Mouse (Mus musculus) splenic B cell, adult 2 months (primary cell): ENCODE measurements around the gene Klk11.

ENCODE experiments used
- DNase-seq: peaks from one replicate; pipeline ENCODE4 v3.0.0-alpha.2; 2011; ENCODE audit warnings: low read depth, low spot score
- H3K27me3 ChIP-seq: 2 replicates; pipeline ENCODE4 v1.6.1; 2012; ENCODE audit warnings: mild to moderate bottlenecking, low read length, moderate library complexity, mixed read lengths; ENCODE audit not compliant: control insufficient read depth, poor library complexity, insufficient read depth, severe bottlenecking
- H3K36me3 ChIP-seq: 2 replicates; pipeline ENCODE4 v1.6.1; 2012; ENCODE audit warnings: mild to moderate bottlenecking, low read length, moderate library complexity, mixed read lengths; ENCODE audit not compliant: control insufficient read depth, poor library complexity, insufficient read depth, severe bottlenecking

The Klk11 gene

DNA sequence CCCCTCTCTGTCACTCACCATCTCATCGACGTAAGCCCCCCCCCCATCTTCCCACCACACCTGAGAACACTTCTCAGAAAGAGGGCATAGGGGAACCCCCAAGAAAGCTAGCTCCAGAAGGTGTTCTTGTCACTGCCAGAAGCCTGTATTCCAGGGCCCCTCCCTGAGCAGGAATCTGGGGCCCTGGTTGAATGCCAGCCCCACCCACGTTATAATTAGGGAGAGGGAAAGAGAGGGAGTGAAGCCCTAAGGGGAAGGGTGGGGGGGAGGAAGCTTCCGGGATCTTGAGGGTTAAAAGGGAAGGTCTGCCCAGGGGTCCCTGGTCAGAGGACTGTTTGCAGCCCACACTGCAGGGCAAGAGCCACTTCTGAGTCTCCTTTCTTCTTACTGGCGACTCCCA lies 6.3 kb downstream of the Klk11 start, which contains the start of gene Klk10:
Klk10 (plus strand) TSS at position 290 of the 400 bp plus-strand sequence.
- H3K27me3 ChIP-seq = no peaks in the 10 kb centered on the region
- no peaks in the 10 kb centered on the region for H3K36me3 ChIP-seq
- DNase-seq = no peak

DNA sequence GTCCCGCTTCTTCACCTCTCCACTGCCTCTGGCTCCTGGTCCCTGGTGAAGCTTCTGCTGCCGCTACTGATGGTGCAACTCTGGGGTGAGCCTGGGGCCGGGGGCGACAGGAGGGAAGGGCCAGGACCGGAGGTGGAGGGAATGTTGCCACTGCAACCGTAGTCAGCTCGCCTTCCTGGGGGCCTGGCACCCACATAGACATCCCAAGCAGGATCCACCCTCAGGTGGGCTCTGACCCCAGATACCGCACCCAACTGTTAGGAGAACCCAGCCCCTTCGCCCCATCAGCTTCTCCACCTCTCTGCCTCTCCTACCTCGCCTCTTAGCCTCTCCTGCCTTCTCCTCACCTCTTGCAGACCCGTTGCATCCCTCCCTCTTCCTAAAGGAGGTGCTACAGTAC lies 7.1 kb downstream of the Klk11 start:
- Histone ChIP-seq H3K36me3 (no peaks in the 10 kb centered on the region), H3K27me3 (no peaks in the 10 kb centered on the region)
- DNase-seq = no peak

DNA sequence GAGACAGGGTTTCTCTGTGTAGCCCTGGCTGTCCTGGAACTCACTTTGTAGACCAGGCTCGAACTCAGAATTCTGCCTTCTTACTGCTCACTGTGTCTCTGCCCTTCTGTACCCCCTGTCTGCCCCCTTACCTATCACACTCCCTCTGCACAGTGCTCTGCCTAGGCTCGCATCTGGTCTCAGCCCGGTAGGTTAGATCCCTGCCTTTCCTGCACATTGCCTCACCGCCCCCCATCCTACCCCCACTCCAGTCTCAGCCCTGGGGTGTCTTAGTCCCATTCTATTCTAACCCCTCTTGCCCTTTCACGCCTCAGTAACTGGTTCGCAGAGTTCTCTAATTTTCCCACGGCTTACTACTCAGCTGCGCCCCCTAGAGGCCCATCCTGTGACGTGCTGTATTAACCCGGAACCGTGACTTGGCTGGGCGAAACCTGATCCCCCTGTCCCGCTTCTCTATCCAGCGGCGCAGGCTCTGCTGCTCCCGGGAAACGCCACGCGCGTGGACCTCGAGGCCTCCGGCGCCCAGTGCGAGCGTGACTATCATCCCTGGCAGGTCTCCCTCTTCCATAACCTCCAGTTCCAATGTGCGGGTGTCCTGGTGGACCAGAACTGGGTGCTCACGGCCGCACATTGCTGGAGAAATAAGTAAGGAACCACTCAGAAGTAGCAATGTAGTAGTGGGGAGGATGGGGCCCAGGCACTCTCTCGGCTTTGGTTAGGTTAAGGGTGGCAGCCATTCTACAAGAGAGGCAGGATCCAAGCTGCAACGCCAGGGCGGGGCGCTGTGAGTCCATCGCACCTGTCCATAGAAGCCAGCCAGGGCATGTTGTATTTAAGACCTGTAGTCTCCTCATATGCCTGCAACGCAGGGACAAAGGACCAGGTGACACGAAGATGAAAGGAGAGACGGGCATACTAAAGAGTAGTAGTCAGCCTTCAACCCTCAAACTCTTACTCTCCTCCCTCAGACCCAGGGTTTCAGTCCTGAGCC lies 8.2 kb downstream of the Klk11 start:
- peak; percentile 48 for DNase-seq
- no peaks in the 10 kb centered on the region for H3K27me3 ChIP-seq
- H3K36me3 ChIP-seq = no peaks in the 10 kb centered on the region

DNA sequence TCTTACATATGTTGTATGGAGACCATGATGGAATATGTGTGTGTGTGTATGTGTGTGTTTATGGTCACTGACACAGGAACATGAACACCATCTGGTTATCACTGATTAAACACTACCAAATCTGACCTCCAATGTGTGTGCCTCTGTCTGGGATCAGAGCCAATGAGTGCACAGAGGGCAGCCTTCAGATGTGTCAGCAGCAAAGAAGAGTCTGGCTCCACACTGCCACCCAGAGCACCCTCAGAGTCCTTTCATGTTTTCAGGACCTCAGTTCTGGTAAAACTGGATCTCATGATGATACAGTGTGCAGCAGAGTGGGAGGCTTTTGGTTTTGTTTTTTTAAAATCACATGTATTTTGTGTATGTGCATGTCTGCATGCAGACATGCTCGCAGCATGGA lies 10.9 kb downstream of the Klk11 start:
- H3K36me3 ChIP-seq = no peaks in the 10 kb centered on the region
- no peaks in the 10 kb centered on the region for H3K27me3 ChIP-seq
- DNase-seq = no peak

DNA sequence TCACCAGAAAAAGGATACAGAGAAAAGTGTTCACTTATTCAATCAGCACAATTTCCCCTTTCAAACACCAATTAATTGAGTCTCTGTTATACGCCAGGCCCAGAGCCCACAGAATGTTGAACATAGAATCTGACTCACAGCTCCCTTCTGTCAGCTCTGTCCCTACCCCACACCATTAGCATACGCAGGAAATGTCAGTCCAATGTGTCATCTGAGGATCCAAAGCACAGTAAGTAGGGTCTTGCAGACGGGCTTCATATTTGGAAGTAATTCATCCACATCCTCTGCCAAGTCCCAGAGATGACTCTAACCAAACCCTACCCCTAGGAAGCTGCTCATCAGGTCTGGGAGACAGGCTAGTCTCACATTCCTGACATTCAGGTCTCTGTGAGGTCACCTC lies 13.7 kb downstream of the Klk11 start:
- Histone ChIP-seq H3K27me3 (no peaks in the 10 kb centered on the region), H3K36me3 (no peaks in the 10 kb centered on the region)
- DNase-seq = no peak

DNA sequence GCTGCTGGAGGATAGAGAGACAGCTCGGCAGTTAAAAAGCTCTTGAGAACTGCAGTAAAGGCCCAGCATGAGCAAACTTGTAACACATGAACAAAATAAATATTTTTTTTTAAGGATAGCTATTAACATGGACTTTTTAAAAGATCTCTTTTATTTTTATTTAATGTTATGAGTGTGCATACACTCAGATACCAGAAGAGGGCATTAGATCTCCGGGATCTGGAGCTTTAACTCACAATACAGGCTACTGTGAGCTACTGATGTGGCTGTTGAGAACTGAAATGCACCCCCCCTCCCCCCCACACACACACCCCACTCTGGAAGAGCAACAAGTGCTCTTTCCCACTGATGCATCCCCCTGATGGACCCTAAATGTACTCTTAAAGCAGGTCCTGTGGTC lies 14.9 kb downstream of the Klk11 start:
- DNase-seq = no peak
- Histone ChIP-seq H3K36me3 (no peaks in the 10 kb centered on the region), H3K27me3 (no peaks in the 10 kb centered on the region)

DNA sequence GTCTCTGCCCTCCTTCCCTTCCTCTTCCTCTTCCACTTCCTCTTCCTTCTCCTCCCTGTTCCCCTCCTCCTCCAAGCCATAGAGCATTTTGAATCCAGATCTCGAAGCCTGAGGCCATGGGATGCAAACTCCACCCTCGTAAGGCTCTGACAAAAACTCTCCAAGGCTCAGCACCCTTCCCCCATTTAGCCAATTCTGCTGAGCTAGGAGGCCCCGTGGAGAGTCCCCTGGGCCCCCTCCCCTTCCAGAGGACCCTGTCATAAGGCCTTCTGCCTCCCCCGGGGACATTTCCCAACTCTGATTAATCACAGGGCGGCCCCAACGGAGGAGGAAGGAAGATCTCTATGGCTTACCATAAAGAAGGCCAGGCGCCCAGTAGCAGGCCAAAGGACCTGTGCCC lies 17.2 kb downstream of the Klk11 start, which contains the start of gene Klk9:
Klk9 (plus strand) TSS at position 301 of the 400 bp plus-strand sequence.
- no peak for DNase-seq
- no peaks in the 10 kb centered on the region for H3K36me3 ChIP-seq

DNA sequence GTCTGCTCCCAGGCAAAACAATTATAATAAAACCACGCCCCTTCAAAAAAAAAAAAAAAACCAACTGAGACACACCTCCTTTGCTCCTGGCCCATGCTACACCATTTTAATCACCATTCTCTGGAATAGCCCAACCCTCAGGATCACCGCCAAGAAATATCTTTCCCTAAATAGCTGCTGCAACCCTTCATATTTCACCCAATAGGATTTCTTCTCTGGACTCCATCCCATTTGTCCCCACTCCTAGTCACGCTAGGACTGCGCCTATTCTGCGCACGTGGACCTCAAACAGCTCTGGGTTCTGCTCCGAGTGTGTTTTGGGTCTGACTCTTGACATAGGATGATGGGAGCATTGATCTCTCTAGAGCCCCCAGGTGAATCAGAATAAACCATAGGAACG lies 22.0 kb downstream of the Klk11 start:
- Histone ChIP-seq H3K36me3 (no peaks in the 10 kb centered on the region), H3K27me3 (no peaks in the 10 kb centered on the region)
- DNase-seq = no peak

More for the DNA sequence above, 17.2 kb downstream of the Klk11 start, which contains the start of gene Klk9:
- H3K27me3 ChIP-seq = no peaks in the 10 kb centered on the region

DNA sequence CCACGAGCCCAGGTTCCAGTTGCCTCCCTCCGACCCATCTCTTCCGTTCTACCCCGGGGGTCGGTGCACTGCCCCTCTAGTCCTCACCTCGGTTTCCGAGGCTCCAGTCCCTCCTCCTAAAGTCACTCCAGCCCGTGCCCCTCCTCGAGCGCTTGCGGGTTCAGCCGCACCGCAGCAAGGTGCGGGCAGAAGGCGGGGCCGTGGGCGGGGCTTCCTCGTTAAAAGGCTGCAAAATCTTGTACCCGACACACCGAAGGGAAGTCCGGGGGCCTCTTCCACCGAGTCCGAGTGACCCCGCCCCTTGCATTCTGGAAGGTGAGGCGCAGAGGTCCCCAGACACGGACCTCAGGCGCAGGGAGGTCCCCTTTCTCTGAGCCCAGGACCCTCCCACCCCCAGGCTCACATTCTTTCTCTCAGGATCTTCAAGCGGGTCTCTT lies 22.9 kb downstream of the Klk11 start, which contains the start of gene Klk8:
Klk8 (plus strand) TSS at position 245 of the 437 bp plus-strand sequence.
- DNase-seq = peak; percentile 10
- Histone ChIP-seq H3K27me3 (no peaks in the 10 kb centered on the region), H3K36me3 (no peaks in the 10 kb centered on the region)

DNA sequence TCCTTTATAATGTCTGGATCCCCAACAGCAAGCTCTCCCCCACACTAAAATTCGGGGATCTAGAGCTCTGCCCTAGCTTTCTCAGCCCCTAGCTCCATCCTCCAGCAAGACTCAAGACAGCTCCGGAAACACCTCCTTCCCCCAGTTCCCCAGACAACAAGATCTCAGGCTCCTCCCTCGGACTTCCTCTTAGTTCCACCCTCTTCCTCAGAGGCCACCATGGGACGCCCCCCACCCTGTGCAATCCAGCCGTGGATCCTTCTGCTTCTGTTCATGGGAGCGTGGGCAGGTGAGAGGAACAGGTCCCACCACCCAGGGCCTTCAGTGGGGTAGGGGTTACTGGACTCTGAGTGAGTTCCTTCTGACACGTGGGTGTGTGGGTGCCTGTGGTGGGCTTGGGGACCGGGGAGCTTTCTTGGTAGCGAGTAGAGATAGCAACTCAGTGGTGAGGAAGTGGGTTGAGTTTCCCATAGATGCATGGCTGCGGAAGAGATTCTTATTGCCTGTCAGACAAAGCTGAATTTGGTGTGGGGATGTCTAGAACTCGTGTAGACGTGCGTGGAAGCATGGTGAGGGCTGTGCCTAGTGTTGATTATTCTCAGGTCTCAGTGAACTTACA lies 23.5 kb downstream of the Klk11 start:
- peak; percentile 2 for DNase-seq
- H3K27me3 ChIP-seq = no peaks in the 10 kb centered on the region
- H3K36me3 ChIP-seq = no peaks in the 10 kb centered on the region

DNA sequence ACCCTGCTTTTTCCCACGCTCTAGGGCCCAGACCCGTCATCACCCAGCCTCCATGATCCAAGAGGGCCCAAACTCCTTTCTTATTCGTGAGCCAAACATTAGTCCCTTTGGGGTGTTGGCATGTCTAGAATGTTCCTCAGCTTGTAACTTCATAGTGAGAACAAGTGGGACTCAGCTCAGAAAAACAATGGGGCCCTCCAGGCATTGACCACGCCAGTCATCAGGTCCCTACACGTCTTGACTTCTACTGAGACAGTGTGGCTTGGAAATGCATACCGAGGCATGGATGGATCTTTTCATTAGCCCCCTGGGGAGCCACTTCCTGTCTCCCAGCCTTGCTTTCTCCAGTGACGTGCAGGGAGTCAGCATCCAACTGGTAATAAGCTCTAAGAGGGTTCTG lies 25.5 kb downstream of the Klk11 start:
- no peaks in the 10 kb centered on the region for H3K36me3 ChIP-seq
- DNase-seq = no peak
- no peaks in the 10 kb centered on the region for H3K27me3 ChIP-seq

DNA sequence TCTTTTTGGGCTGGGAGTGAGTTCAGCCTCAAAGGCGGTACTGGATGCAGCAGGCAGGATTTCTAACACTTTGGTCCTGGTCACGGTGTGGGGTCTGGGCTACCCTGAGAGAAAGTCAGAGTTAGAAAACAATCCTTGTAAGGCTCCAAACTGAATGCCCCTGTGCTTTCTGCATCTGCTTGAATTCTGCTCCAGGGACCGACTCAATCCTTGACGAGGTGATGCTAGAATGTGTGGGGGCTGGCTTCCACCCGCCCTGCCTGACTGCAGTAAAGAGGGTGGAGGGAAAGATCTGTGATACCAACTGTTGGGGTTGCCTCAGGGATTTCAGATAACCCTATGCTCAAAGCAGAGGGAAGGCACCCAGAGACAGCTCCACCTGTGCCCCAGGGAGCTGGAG lies 36.6 kb downstream of the Klk11 start, which contains the start of gene Klk7:
Klk7 (plus strand) TSS at position 301 of the 400 bp plus-strand sequence.
- H3K27me3 ChIP-seq = no peaks in the 10 kb centered on the region
- no peaks in the 10 kb centered on the region for H3K36me3 ChIP-seq
- DNase-seq = no peak

DNA sequence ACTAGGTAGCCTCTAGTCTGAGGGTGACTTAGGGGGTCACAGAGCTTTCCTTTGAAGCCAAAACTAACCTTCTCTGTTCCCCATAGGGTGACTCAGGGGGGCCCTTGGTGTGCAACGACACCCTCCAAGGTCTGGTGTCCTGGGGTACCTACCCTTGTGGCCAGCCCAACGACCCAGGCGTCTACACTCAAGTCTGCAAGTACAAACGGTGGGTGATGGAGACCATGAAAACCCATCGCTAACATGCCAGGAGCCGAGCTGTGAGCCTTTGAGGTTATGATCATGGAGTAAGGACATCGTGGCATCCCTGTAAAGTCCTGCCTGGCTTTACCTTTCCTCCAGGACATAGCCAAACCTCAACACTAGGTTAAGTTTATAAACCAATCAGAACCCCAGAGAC lies 40.8 kb downstream of the Klk11 start:
- no peak for DNase-seq
- Histone ChIP-seq H3K36me3 (no peaks in the 10 kb centered on the region), H3K27me3 (no peaks in the 10 kb centered on the region)

DNA sequence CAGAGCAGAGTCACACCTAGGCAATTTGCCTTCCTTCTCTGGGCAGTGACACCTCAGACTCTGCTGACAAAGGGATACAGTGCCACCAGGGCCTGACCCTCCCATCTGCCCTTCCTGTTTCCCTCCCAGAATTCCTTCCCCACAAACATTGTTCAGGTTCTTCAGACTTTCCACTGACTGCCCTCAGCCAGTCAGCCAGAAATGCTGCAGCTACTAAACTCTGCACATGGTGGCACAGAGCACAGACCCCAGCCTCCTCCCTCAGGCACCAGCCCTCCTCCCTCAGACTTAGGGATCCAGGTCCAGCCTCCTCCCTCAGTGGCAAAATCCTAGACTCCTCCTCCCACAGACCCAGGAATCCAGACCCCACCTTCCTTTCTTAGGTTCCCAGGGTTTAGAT lies 42.3 kb downstream of the Klk11 start:
- no peak for DNase-seq
- Histone ChIP-seq H3K27me3 (no peaks in the 10 kb centered on the region), H3K36me3 (no peaks in the 10 kb centered on the region)

DNA sequence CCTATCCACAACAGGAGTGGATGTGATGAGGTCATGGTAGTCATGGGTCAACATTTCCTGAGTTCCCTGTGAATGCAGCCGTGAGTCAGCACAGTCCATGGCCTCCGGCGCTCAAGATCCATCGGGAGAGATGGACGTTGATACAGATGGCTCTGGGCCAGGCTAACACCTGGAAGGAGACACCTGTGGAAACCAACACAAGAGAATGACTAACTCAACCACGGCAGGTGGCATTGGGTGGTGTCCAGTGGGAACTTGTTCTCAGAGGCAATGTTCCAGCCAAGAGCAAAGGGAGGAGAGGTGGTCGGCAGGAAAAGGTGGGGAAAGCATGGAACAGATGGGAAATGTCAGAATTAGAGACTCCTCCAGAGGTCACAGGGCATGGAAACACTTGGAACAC lies 47.2 kb downstream of the Klk11 start:
- DNase-seq = no peak
- Histone ChIP-seq H3K36me3 (no peaks in the 10 kb centered on the region), H3K27me3 (no peaks in the 10 kb centered on the region)
